Mouse (Mus musculus): ENCODE results near the gene Srsf10. TPM values are rescaled to one million over a fixed set of nuclear protein-coding genes. Genes with fewer than 3 reads are reported as not detected.

Gene Srsf10
- polyA plus RNA-seq, 1 experiment from 2014 or later = 349 TPM

DNA sequence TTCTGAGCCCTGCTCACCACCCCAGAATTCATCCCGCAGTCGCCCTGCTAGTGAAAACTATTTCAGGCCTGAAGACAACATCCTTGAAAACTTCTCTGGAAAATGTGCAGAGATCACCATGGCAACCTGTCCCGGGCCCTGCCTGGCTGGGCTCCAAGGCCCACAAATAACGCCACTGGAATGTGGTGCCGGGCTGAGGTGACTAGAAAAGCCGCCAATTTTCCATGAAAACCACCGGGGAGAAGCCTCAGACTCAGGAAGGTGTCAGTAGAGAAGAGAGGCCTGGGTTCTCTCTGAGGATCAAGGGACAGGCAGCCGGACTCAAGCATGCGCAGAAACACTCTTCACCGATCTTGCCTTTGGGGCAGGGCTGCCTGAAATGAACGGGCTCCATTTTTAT lies 27.1 kb upstream of the Srsf10 start:
- WGBS = 37% methylated on average over 11 of the region's 11 CpGs
- DNase-seq (ENCODE audit: low spot score) (peak; percentile 70), ATAC-seq (ENCODE audit: insufficient read depth, low FRiP score, low TSS enrichment) (no peak)
- no peak overlapping the region for H3K4me3 ChIP-seq (ENCODE audit: low read depth, low read length)
- no peaks in the 10 kb centered on the region for H3K9me3 ChIP-seq (ENCODE audit: control insufficient read depth, low read length)
- no peak overlapping the region for H3K9ac ChIP-seq (ENCODE audit: low read length)
- no peak overlapping the region for H3K4me2 ChIP-seq (ENCODE audit: low read depth)
- no peak overlapping the region for H3K27ac ChIP-seq (ENCODE audit: low read depth, low read length)
- H3K36me3 ChIP-seq (ENCODE audit: control insufficient read depth, insufficient read depth, low read length) = no peaks in the 10 kb centered on the region
- no peaks in the 10 kb centered on the region for H3K27me3 ChIP-seq (ENCODE audit: control insufficient read depth, insufficient read depth, low read length)
- H3K4me1 ChIP-seq (ENCODE audit: control insufficient read depth, insufficient read depth, low read length) = no peaks in the 10 kb centered on the region

DNA sequence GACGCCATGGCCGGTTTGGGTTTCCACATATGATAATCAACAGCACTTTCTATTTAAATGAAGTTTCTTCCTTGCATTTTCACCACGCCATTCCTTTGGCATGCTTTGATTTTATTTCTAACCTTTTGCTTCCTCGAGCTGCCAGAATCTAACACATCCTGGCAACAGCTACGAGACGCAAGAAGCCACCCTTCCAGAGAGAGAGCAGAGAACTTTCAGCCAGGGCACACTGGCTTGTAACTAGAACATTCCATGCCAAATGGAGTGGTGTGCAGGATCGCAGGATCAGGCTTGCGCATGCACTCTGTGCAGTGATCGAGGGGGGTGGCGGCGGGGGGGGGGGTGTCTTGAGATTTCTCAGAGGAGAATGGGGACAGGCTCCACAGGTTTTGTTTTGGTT lies 23.5 kb upstream of the Srsf10 start:
- Histone ChIP-seq H3K27me3 (ENCODE audit: control insufficient read depth, insufficient read depth, low read length) (no peaks in the 10 kb centered on the region), H3K36me3 (ENCODE audit: control insufficient read depth, insufficient read depth, low read length) (no peaks in the 10 kb centered on the region), H3K27ac (ENCODE audit: low read depth, low read length) (no peak overlapping the region), H3K4me3 (ENCODE audit: low read depth, low read length) (no peak overlapping the region), H3K4me1 (ENCODE audit: control insufficient read depth, insufficient read depth, low read length) (no peaks in the 10 kb centered on the region), H3K4me2 (ENCODE audit: low read depth) (no peak overlapping the region), H3K9me3 (ENCODE audit: control insufficient read depth, low read length) (no peaks in the 10 kb centered on the region), H3K9ac (ENCODE audit: low read length) (no peak overlapping the region)
- 89% methylated on average over 11 of the region's 11 CpGs for WGBS
- ATAC-seq (ENCODE audit: insufficient read depth, low FRiP score, low TSS enrichment) (no peak), DNase-seq (ENCODE audit: low spot score) (no peak)

DNA sequence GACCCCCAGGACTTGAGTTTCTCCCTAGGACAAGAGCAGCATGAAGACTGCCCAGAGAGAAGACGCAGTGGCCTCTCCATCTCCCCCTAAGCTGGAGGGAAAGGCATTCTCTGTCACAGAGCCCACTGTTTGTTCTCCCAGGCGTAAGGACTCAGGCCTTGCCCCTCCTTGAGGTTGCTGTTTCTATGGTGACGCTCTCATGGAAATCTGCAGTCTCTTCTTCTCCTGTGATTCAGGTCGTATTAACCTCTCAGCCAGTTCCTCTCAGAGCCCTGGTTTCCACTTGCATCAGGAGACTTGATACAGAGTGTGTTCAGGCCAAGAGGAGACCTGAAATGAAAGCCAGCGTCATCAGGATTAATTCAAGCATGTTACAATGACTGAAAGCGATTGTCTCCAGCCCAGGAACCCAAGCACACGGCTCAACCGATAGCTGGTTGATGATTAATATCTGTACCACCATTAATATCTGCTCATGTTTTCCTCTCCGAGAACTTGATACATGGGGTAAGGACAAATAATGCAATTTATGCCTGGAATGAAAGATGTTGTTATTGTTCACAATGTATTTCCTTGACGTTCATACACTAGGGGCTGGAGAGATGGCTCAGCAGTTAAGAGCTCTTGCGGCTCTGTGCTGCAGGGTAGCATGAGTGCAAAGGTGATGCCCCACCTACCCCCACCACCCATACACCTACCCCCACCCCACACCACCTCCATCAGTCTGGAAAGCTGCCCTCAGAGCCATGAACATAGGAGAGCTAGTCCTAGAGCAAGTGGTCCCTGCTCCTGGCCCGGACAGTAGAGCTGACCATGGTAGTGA lies 22.0 kb upstream of the Srsf10 start:
- no peaks in the 10 kb centered on the region for H3K4me1 ChIP-seq (ENCODE audit: control insufficient read depth, insufficient read depth, low read length)
- no peak overlapping the region for H3K4me3 ChIP-seq (ENCODE audit: low read depth, low read length)
- no peak for ATAC-seq (ENCODE audit: insufficient read depth, low FRiP score, low TSS enrichment)
- H3K27me3 ChIP-seq (ENCODE audit: control insufficient read depth, insufficient read depth, low read length) = no peaks in the 10 kb centered on the region
- no peak overlapping the region for H3K27ac ChIP-seq (ENCODE audit: low read depth, low read length)
- no peaks in the 10 kb centered on the region for H3K36me3 ChIP-seq (ENCODE audit: control insufficient read depth, insufficient read depth, low read length)
- H3K4me2 ChIP-seq (ENCODE audit: low read depth) = no peak overlapping the region
- peak; percentile 32 for DNase-seq (ENCODE audit: low spot score)
- H3K9me3 ChIP-seq (ENCODE audit: control insufficient read depth, low read length) = no peaks in the 10 kb centered on the region
- H3K9ac ChIP-seq (ENCODE audit: low read length) = no peak overlapping the region
- 57% methylated on average over 12 of the region's 12 CpGs for WGBS

DNA sequence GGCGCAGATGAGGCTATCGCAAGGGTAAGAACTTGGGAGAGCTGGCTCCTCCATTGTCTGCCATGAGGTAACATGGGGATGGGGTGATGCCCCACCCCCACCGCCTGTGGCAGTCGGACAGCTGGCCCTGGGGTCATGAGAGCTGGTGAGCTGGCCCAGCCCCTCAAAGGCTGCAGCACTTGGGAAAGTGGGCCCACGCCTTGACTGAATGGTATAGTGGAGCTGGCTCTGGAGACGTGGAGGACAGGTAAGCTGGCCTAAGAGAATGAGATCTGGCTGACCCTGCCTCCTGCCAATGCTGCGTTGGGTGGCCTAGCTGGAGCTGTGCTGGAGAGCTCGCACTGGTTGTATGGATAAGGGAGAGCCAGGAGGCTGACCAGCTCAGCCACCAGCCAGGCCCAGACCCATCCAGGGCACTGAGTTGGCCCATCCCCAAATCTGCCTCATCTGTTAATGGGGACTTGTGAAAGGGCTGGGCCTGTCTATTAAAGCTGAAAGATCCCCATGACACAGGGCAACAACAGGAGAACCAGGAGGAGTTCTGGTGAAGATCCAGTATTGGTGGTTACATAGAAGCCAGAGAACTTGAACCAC lies 21.3 kb upstream of the Srsf10 start:
- H3K27ac ChIP-seq (ENCODE audit: low read depth, low read length) = no peak overlapping the region
- no peak overlapping the region for H3K4me2 ChIP-seq (ENCODE audit: low read depth)
- H3K4me1 ChIP-seq (ENCODE audit: control insufficient read depth, insufficient read depth, low read length) = no peaks in the 10 kb centered on the region
- 74% methylated on average over 8 of the region's 8 CpGs for WGBS
- H3K9ac ChIP-seq (ENCODE audit: low read length) = no peak overlapping the region
- no peaks in the 10 kb centered on the region for H3K9me3 ChIP-seq (ENCODE audit: control insufficient read depth, low read length)
- H3K27me3 ChIP-seq (ENCODE audit: control insufficient read depth, insufficient read depth, low read length) = no peaks in the 10 kb centered on the region
- no peak for DNase-seq (ENCODE audit: low spot score)
- no peak overlapping the region for H3K4me3 ChIP-seq (ENCODE audit: low read depth, low read length)
- no peak for ATAC-seq (ENCODE audit: insufficient read depth, low FRiP score, low TSS enrichment)
- H3K36me3 ChIP-seq (ENCODE audit: control insufficient read depth, insufficient read depth, low read length) = no peaks in the 10 kb centered on the region

DNA sequence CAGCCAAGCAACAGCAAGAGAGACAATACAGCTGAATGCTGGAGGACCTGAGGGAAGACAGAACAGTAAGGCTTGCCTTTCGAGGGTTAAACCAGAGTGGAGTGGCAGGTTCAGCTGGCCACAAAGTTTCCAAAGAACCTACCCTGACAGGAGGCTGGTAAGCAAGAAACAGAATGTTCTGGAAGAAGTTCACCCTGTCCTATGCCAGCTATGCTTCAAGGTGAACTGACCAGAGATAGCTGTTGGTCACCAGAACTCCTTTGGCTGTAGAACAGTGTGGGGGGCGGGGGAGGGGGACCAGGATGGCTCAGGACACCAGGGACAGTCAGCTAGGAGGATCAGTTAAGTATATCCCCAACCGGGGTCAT lies 16.6 kb upstream of the Srsf10 start:
- 78% methylated on average over 3 of the region's 3 CpGs for WGBS

DNA sequence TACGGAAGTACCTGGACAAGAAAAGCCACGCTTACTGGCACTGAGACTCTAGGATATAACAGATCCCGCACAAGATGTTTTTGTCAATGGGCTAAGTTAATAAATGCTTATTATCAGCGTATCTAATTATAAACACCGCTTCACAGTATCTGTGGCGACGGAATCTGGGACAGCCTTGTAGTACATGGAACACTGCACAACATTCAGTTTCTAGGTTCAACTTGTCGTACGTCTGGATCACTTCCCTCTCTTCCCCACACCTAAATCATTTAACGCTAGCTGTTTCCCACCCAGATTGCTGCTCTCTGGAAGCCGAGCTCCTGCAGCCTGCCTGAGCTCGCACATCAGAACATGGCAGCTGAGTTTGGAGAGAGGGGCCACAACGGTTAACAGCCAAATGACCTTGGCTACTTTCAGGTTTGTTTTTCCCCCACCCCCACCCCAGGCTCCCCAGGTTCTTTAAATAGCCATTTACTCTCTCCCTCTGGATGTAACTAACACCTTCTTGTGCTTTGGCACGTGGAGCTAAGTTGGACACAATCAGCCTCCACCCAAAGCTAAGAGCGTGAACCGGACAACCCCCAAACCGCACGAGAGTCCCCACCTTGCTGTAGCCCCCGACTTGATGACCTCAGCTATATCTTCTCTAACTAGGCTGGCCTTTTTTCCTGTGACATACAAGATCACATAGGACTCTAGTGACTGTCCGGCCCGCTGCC lies 16.1 kb upstream of the Srsf10 start:
- no peak for DNase-seq (ENCODE audit: low spot score)
- no peak overlapping the region for H3K4me3 ChIP-seq (ENCODE audit: low read depth, low read length)
- no peak for ATAC-seq (ENCODE audit: insufficient read depth, low FRiP score, low TSS enrichment)
- no peaks in the 10 kb centered on the region for H3K36me3 ChIP-seq (ENCODE audit: control insufficient read depth, insufficient read depth, low read length)
- H3K4me1 ChIP-seq (ENCODE audit: control insufficient read depth, insufficient read depth, low read length) = no peaks in the 10 kb centered on the region
- no peak overlapping the region for H3K4me2 ChIP-seq (ENCODE audit: low read depth)
- no peaks in the 10 kb centered on the region for H3K27me3 ChIP-seq (ENCODE audit: control insufficient read depth, insufficient read depth, low read length)
- H3K27ac ChIP-seq (ENCODE audit: low read depth, low read length) = no peak overlapping the region
- H3K9ac ChIP-seq (ENCODE audit: low read length) = no peak overlapping the region
- 88% methylated on average over 21 of the region's 21 CpGs for WGBS
- no peaks in the 10 kb centered on the region for H3K9me3 ChIP-seq (ENCODE audit: control insufficient read depth, low read length)

More for the DNA sequence above, 16.6 kb upstream of the Srsf10 start:
- Histone ChIP-seq H3K36me3 (ENCODE audit: control insufficient read depth, insufficient read depth, low read length) (no peaks in the 10 kb centered on the region), H3K9ac (ENCODE audit: low read length) (no peak overlapping the region), H3K4me1 (ENCODE audit: control insufficient read depth, insufficient read depth, low read length) (no peaks in the 10 kb centered on the region), H3K9me3 (ENCODE audit: control insufficient read depth, low read length) (no peaks in the 10 kb centered on the region), H3K27ac (ENCODE audit: low read depth, low read length) (no peak overlapping the region), H3K4me2 (ENCODE audit: low read depth) (no peak overlapping the region), H3K4me3 (ENCODE audit: low read depth, low read length) (no peak overlapping the region), H3K27me3 (ENCODE audit: control insufficient read depth, insufficient read depth, low read length) (no peaks in the 10 kb centered on the region)
- ATAC-seq (ENCODE audit: insufficient read depth, low FRiP score, low TSS enrichment) (no peak), DNase-seq (ENCODE audit: low spot score) (no peak)

DNA sequence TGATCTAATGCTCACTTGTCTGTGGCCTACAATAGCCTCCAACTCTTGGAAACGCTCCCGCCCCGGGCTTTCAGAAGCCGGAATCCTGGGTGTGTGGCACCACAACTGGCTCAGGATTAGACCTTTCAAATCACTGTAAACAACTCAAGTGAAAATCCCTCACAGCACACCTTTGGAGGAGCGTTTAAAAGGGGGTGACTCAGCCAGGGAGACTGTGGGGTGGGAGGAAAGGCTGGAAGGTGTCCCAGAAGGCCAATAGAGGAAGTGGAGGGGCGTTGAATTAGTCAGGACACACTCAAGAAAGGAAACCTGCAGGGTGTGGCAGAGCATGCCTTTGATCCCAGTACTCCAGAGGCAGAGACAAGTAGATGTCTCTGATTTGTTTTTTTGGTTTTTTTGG lies 11.1 kb upstream of the Srsf10 start:
- H3K4me3 ChIP-seq (ENCODE audit: low read depth, low read length) = no peak overlapping the region
- H3K27ac ChIP-seq (ENCODE audit: low read depth, low read length) = no peak overlapping the region
- no peaks in the 10 kb centered on the region for H3K9me3 ChIP-seq (ENCODE audit: control insufficient read depth, low read length)
- no peak overlapping the region for H3K4me2 ChIP-seq (ENCODE audit: low read depth)
- whole genome bisulfite sequencing = 88% methylated on average over 6 of the region's 6 CpGs
- DNase-seq (ENCODE audit: low spot score) (no peak), ATAC-seq (ENCODE audit: insufficient read depth, low FRiP score, low TSS enrichment) (no peak)
- no peaks in the 10 kb centered on the region for H3K4me1 ChIP-seq (ENCODE audit: control insufficient read depth, insufficient read depth, low read length)
- H3K36me3 ChIP-seq (ENCODE audit: control insufficient read depth, insufficient read depth, low read length) = no peaks in the 10 kb centered on the region
- H3K27me3 ChIP-seq (ENCODE audit: control insufficient read depth, insufficient read depth, low read length) = no peaks in the 10 kb centered on the region
- no peak overlapping the region for H3K9ac ChIP-seq (ENCODE audit: low read length)

DNA sequence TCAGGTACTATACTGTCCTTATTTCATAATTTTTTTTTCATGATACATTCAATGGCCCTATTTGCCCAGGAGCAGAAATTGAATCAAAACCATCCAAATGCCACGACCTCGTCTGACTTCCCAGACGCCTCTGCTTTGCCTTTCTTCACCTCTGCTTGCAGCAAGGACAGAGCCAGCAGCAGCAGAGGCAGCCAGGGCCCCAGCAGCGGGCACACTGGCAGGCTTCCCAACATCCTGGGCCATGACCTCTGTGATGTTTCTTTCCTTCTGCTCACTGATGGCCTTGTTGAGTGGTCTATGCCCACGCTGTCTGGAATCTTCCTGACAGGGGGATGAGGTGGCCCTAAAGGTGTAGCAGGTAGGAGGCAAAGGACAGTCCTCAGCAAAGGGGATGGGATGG lies 8.0 kb upstream of the Srsf10 start:
- Histone ChIP-seq H3K27ac (ENCODE audit: low read depth, low read length) (no peak overlapping the region), H3K4me3 (ENCODE audit: low read depth, low read length) (no peak overlapping the region), H3K4me1 (ENCODE audit: control insufficient read depth, insufficient read depth, low read length) (0 out of 2 replicates have a peak, but pooled peaks cover 6% of the 10 kb centered on the region), H3K36me3 (ENCODE audit: control insufficient read depth, insufficient read depth, low read length) (no peaks in the 10 kb centered on the region), H3K27me3 (ENCODE audit: control insufficient read depth, insufficient read depth, low read length) (no peaks in the 10 kb centered on the region), H3K9ac (ENCODE audit: low read length) (no peak overlapping the region), H3K9me3 (ENCODE audit: control insufficient read depth, low read length) (no peaks in the 10 kb centered on the region), H3K4me2 (ENCODE audit: low read depth) (no peak overlapping the region)
- no peak for DNase-seq (ENCODE audit: low spot score)
- WGBS = 75% methylated on average over 5 of the region's 5 CpGs
- ATAC-seq (ENCODE audit: insufficient read depth, low FRiP score, low TSS enrichment) = no peak
